1 mouse cellular context compared by ENCODE assay signal in the genomic region with DNA sequence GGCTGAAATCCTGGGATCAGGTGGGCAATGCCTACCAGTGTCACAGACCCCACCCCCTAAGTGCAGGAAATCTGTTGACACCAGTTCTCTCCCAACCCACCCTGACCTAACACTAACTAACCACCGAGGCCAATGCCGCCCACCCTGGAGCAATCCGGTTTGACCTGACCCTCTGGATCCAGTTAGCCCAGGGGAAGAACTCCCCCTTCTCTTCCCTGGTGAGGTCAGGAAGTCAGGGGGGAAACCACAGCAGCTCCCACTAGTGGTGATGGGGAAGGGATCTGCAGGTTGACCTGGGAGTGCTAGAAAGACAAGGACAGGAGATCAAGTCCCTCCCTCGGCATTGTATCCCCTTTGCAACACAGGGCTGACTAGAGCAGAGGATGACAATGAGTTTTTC.
TF ChIP-seq lines count a peak whose summit lies in the region.

No protein-coding gene starts in this region.

TF ChIP-seq in MEL, 35 proteins besides CTCF, POLR2A, EP300 and RAD21:
- TF ChIP-seq POLR2AphosphoS5 (IDR thresholded peaks at IDR 0.05; ENCODE audit: borderline replicate concordance, low read depth, low read length) (no peak), USF2 (IDR thresholded peaks at IDR 0.05; ENCODE audit: borderline replicate concordance in 1 of 2, insufficient read depth in 1 of 2, low read depth in 1 of 2, low read length in 2 of 2) (no peak), E2F4 (IDR thresholded peaks at IDR 0.05; ENCODE audit: borderline replicate concordance, low read depth, low read length) (no peak), MAZ (IDR thresholded peaks at IDR 0.05; ENCODE audit: low read depth, low read length) (no peak), JUND (IDR thresholded peaks at IDR 0.05; ENCODE audit: low read depth, low read length) (no peak), RCOR1 (IDR thresholded peaks at IDR 0.05; ENCODE audit: low read depth, low read length) (no peak), MYB (IDR thresholded peaks at IDR 0.05; ENCODE audit: low read depth, low read length) (no peak), ETS1 (IDR thresholded peaks at IDR 0.05; ENCODE audit: low read depth, low read length) (no peak), USF1 (IDR thresholded peaks at IDR 0.05; ENCODE audit: low read depth, low read length) (no peak), TAL1 (IDR thresholded peaks at IDR 0.05; ENCODE audit: low read length) (no peak), MAFK (IDR thresholded peaks at IDR 0.05; ENCODE audit: borderline replicate concordance, low read depth, low read length) (no peak), ELF1 (IDR thresholded peaks at IDR 0.05; ENCODE audit: low read depth, low read length) (no peak), ZNF384 (IDR thresholded peaks at IDR 0.05; ENCODE audit: low read depth, low read length) (no peak), POLR2AphosphoS2 (IDR thresholded peaks at IDR 0.05; ENCODE audit: low read length) (no peak), HCFC1 (IDR thresholded peaks at IDR 0.05; ENCODE audit: low read depth, low read length) (no peak), ZMIZ1 (IDR thresholded peaks at IDR 0.05; ENCODE audit: low read depth, low read length) (no peak)
